Mouse (Mus musculus) midbrain, embryonic 16.5 days (tissue): ENCODE measurements at regions not wholly inside any gene's neighbourhood (a gene's known extent, or its start where the extent isn't known, plus 50 kb on each side); places are given as distances from the start of the nearest gene placed in this dataset.

Experiments
- ATAC-seq: fragments of 200-750 bp; cut with Nextera tagmentation; 2 replicates; pipeline ENCODE4 v1.8.0; 2017; ENCODE audit warnings: moderate TSS enrichment
- H3K27ac ChIP-seq: fragments of 300-500 bp; sonication (generic); 2 replicates; pipeline ENCODE4 v1.5.1; 2014; ENCODE audit warnings: mild to moderate bottlenecking, low read length, mixed read lengths
- H3K27me3 ChIP-seq: fragments of 300-500 bp; sonication (generic); 2 replicates; pipeline ENCODE4 v1.6.1; 2014; ENCODE audit warnings: low read depth, low read length, mixed read lengths; ENCODE audit not compliant: control insufficient read depth, insufficient read depth
- H3K36me3 ChIP-seq: fragments of 300-500 bp; sonication (generic); 2 replicates; pipeline ENCODE4 v1.6.1; 2014; ENCODE audit warnings: mild to moderate bottlenecking, low read length, moderate library complexity, mixed read lengths; ENCODE audit not compliant: control insufficient read depth, insufficient read depth
- H3K4me1 ChIP-seq: fragments of 300-500 bp; sonication (generic); 2 replicates; pipeline ENCODE4 v1.6.1; 2014; ENCODE audit warnings: mild to moderate bottlenecking, low read length, mixed read lengths; ENCODE audit not compliant: control insufficient read depth, insufficient read depth
- H3K4me2 ChIP-seq: fragments of 300-500 bp; sonication (generic); 2 replicates; pipeline ENCODE4 v1.6.1; 2014; ENCODE audit warnings: mild to moderate bottlenecking, low read length, mixed read lengths
- H3K4me3 ChIP-seq: fragments of 300-500 bp; sonication (generic); 2 replicates; pipeline ENCODE4 v1.5.1; 2014; ENCODE audit warnings: low read depth, mild to moderate bottlenecking, low read length, moderate library complexity, mixed read lengths
- H3K9ac ChIP-seq: fragments of 300-500 bp; sonication (generic); 2 replicates; pipeline ENCODE4 v1.6.1; 2014; ENCODE audit warnings: low read depth, low read length, mixed read lengths
- H3K9me3 ChIP-seq: fragments of 300-500 bp; sonication (generic); replicated peaks from 2 replicates; pipeline ENCODE4 v1.6.1; 2014; ENCODE audit warnings: mild to moderate bottlenecking, low read length, mixed read lengths; ENCODE audit not compliant: control insufficient read depth, poor library complexity, severe bottlenecking
- WGBS: fragments of 180-500 bp; shearing (Covaris S2); extraction: QIAGEN DNeasy Blood & Tissue Kit; methylation state at CpG from one replicate; pipeline ENCODE4 v1.1.7; 2014; 5-methylcytosine and 5-hydroxymethylcytosine counted together

GRCm38 (mm10) chr12:94066444-94067152 lies 1625.4 kb upstream of the Flrt2 start:
- 62% methylated on average over 9 of the region's 9 CpGs for WGBS
- H3K9ac ChIP-seq, result no peak overlapping the region

GRCm38 (mm10) chr12:94070940-94071505 lies 1621.0 kb upstream of the Flrt2 start:
- H3K27ac ChIP-seq, result no peak overlapping the region
- H3K27me3 ChIP-seq, result no peaks in the 10 kb centered on the region
- H3K4me2 ChIP-seq, result no peak overlapping the region
- ATAC-seq, result no peak
- H3K4me1 ChIP-seq, result no peaks in the 10 kb centered on the region
- 94% methylated on average over 2 of the region's 2 CpGs for WGBS
- no peak overlapping the region for H3K4me3 ChIP-seq
- H3K36me3 ChIP-seq, result no peaks in the 10 kb centered on the region
- H3K9me3 ChIP-seq, result no peaks in the 10 kb centered on the region
- H3K9ac ChIP-seq, result no peak overlapping the region

More at GRCm38 (mm10) chr12:94066444-94067152, 1625.4 kb upstream of the Flrt2 start:
- no peaks in the 10 kb centered on the region for H3K9me3 ChIP-seq
- H3K4me3 ChIP-seq, result no peak overlapping the region
- H3K36me3 ChIP-seq, result no peaks in the 10 kb centered on the region
- no peak for ATAC-seq
- no peak overlapping the region for H3K27ac ChIP-seq
- H3K4me1 ChIP-seq, result no peaks in the 10 kb centered on the region
- H3K27me3 ChIP-seq, result no peaks in the 10 kb centered on the region
- no peak overlapping the region for H3K4me2 ChIP-seq

- Histone ChIP-seq H3K27me3 (no peaks in the 10 kb centered on the region), H3K36me3 (no peaks in the 10 kb centered on the region), H3K4me1 (no peaks in the 10 kb centered on the region), H3K27ac (no peak overlapping the region), H3K4me3 (no peak overlapping the region), H3K4me2 (no peak overlapping the region), H3K9me3 (no peaks in the 10 kb centered on the region), H3K9ac (no peak overlapping the region)
- WGBS, result 44% methylated on average over 1 of the region's 1 CpGs
- ATAC-seq, result no peak
These were observed 1586.4 kb upstream of the Flrt2 start for GRCm38 (mm10) chr12:94105582-94106162.

GRCm38 (mm10) chr12:94150143-94150542 lies 1541.9 kb upstream of the Flrt2 start:
- no peak for ATAC-seq
- Histone ChIP-seq H3K27me3 (no peaks in the 10 kb centered on the region), H3K36me3 (no peaks in the 10 kb centered on the region), H3K27ac (no peak overlapping the region), H3K4me1 (no peaks in the 10 kb centered on the region), H3K9me3 (no peaks in the 10 kb centered on the region), H3K9ac (no peak overlapping the region), H3K4me2 (no peak overlapping the region), H3K4me3 (no peak overlapping the region)
- 82% methylated on average over 5 of the region's 5 CpGs for WGBS

- H3K4me1 ChIP-seq, result no peaks in the 10 kb centered on the region
- ATAC-seq, result no peak
These were observed 1536.7 kb upstream of the Flrt2 start for GRCm38 (mm10) chr12:94155110-94155858.

GRCm38 (mm10) chr12:94182358-94182757 lies 1509.7 kb upstream of the Flrt2 start:
- Histone ChIP-seq H3K27ac (no peak overlapping the region), H3K9ac (no peak overlapping the region), H3K36me3 (no peaks in the 10 kb centered on the region), H3K4me1 (no peaks in the 10 kb centered on the region), H3K4me3 (no peak overlapping the region), H3K9me3 (no peaks in the 10 kb centered on the region), H3K4me2 (no peak overlapping the region), H3K27me3 (no peaks in the 10 kb centered on the region)
- no peak for ATAC-seq
- 22% methylated on average over 1 of the region's 1 CpGs for WGBS

More at GRCm38 (mm10) chr12:94155110-94155858, 1536.7 kb upstream of the Flrt2 start:
- Histone ChIP-seq H3K4me3 (no peak overlapping the region), H3K9ac (no peak overlapping the region), H3K27me3 (no peaks in the 10 kb centered on the region), H3K36me3 (no peaks in the 10 kb centered on the region), H3K9me3 (no peaks in the 10 kb centered on the region), H3K27ac (no peak overlapping the region), H3K4me2 (no peak overlapping the region)
- 87% methylated on average over 12 of the region's 12 CpGs for WGBS

- 0 out of 2 replicates have a peak, but pooled peaks have one; percentile 17 for ATAC-seq
- H3K4me2 ChIP-seq, result no peak overlapping the region
- WGBS, result 76% methylated on average over 4 of the region's 4 CpGs
- no peak overlapping the region for H3K9ac ChIP-seq
- no peak overlapping the region for H3K27ac ChIP-seq
- H3K36me3 ChIP-seq, result no peaks in the 10 kb centered on the region
- no peaks in the 10 kb centered on the region for H3K4me1 ChIP-seq
- no peak overlapping the region for H3K4me3 ChIP-seq
- H3K9me3 ChIP-seq, result no peaks in the 10 kb centered on the region
- H3K27me3 ChIP-seq, result no peaks in the 10 kb centered on the region
These were observed 1501.4 kb upstream of the Flrt2 start for GRCm38 (mm10) chr12:94190620-94191081.

- Histone ChIP-seq H3K27me3 (no peaks in the 10 kb centered on the region), H3K4me3 (no peak overlapping the region), H3K4me2 (no peak overlapping the region), H3K9me3 (no peaks in the 10 kb centered on the region), H3K4me1 (no peaks in the 10 kb centered on the region), H3K36me3 (no peaks in the 10 kb centered on the region), H3K9ac (no peak overlapping the region), H3K27ac (no peak overlapping the region)
- 78% methylated on average over 4 of the region's 4 CpGs for WGBS
- ATAC-seq, result no peak
These were observed 1474.1 kb upstream of the Flrt2 start for GRCm38 (mm10) chr12:94217906-94218305.
